Mouse (Mus musculus): ENCODE results near the gene Gltp. TPM values are rescaled to one million over a fixed set of nuclear protein-coding genes. Genes with fewer than 3 reads are reported as not detected.

The Gltp gene
- polyA plus RNA-seq, 1 experiment = 56.2 TPM

GRCm38 (mm10) chr5:114721969-114722368 lies 31.2 kb upstream of the Gltp start:
- peaks cover 16% of the 10 kb centered on the region; the same call in 1 of the 2 replicates for H3K4me1 ChIP-seq
- peaks cover 93% of the 10 kb centered on the region for H3K36me3 ChIP-seq (replicated peaks; ENCODE audit: low read length)
- H3K27me3 ChIP-seq (replicated peaks) = no peaks in the 10 kb centered on the region
- no peak overlapping the region for H3K4me3 ChIP-seq (replicated peaks)
- TF ChIP-seq FLI1 (IDR thresholded peaks at IDR 0.05; ENCODE audit: low read length) (no peak), GATA1 (IDR thresholded peaks at IDR 0.05; ENCODE audit: borderline replicate concordance, low read length) (no peak)
- peaks cover 16% of the 10 kb centered on the region for H3K9me3 ChIP-seq

GRCm38 (mm10) chr5:114720784-114721183 lies 30.0 kb upstream of the Gltp start:
- H3K36me3 ChIP-seq (replicated peaks; ENCODE audit: low read length) = peaks cover 94% of the 10 kb centered on the region
- TF ChIP-seq GATA1 (IDR thresholded peaks at IDR 0.05; ENCODE audit: borderline replicate concordance, low read length) (no peak), FLI1 (IDR thresholded peaks at IDR 0.05; ENCODE audit: low read length) (no peak)
- H3K9me3 ChIP-seq = peaks cover 16% of the 10 kb centered on the region
- peaks cover 16% of the 10 kb centered on the region; the same call in 1 of the 2 replicates for H3K4me1 ChIP-seq
- peak overlapping the region; percentile 8 for H3K4me3 ChIP-seq (replicated peaks)
- no peaks in the 10 kb centered on the region for H3K27me3 ChIP-seq (replicated peaks)

- no peak for TF ChIP-seq GATA1 (IDR thresholded peaks at IDR 0.05; ENCODE audit: borderline replicate concordance, low read length)
- no peak for TF ChIP-seq FLI1 (IDR thresholded peaks at IDR 0.05; ENCODE audit: low read length)
- Histone ChIP-seq H3K4me1 (peaks cover 16% of the 10 kb centered on the region; the same call in 1 of the 2 replicates), H3K36me3 (replicated peaks; ENCODE audit: low read length) (peaks cover 94% of the 10 kb centered on the region), H3K27me3 (replicated peaks) (no peaks in the 10 kb centered on the region), H3K9me3 (peaks cover 12% of the 10 kb centered on the region), H3K4me3 (replicated peaks) (no peak overlapping the region)
Observed at GRCm38 (mm10) chr5:114719928-114720270, 29.1 kb upstream of the Gltp start.

- Histone ChIP-seq H3K4me3 (replicated peaks) (no peak overlapping the region), H3K36me3 (replicated peaks; ENCODE audit: low read length) (peaks cover 98% of the 10 kb centered on the region), H3K9me3 (peaks cover 8% of the 10 kb centered on the region), H3K27me3 (replicated peaks) (no peaks in the 10 kb centered on the region), H3K4me1 (peaks cover 16% of the 10 kb centered on the region; the same call in 1 of the 2 replicates)
- TF ChIP-seq FLI1 (IDR thresholded peaks at IDR 0.05; ENCODE audit: low read length) = no peak
- no peak for TF ChIP-seq GATA1 (IDR thresholded peaks at IDR 0.05; ENCODE audit: borderline replicate concordance, low read length)
Observed at GRCm38 (mm10) chr5:114719003-114719927, 28.5 kb upstream of the Gltp start.

GRCm38 (mm10) chr5:114718483-114718882 lies 27.7 kb upstream of the Gltp start:
- peak overlapping the region; percentile 35 for H3K4me3 ChIP-seq (replicated peaks)
- H3K9me3 ChIP-seq = no peaks in the 10 kb centered on the region
- TF ChIP-seq GATA1 (IDR thresholded peaks at IDR 0.05; ENCODE audit: borderline replicate concordance, low read length) (no peak), FLI1 (IDR thresholded peaks at IDR 0.05; ENCODE audit: low read length) (no peak)
- H3K27me3 ChIP-seq (replicated peaks) = no peaks in the 10 kb centered on the region
- H3K36me3 ChIP-seq (replicated peaks; ENCODE audit: low read length) = peaks cover 98% of the 10 kb centered on the region
- peaks cover 16% of the 10 kb centered on the region; the same call in 1 of the 2 replicates for H3K4me1 ChIP-seq

- H3K36me3 ChIP-seq (replicated peaks; ENCODE audit: low read length) = peaks cover 100% of the 10 kb centered on the region
- H3K27me3 ChIP-seq (replicated peaks) = no peaks in the 10 kb centered on the region
- H3K4me1 ChIP-seq = peaks cover 16% of the 10 kb centered on the region; the same call in 1 of the 2 replicates
- H3K9me3 ChIP-seq = no peaks in the 10 kb centered on the region
- H3K4me3 ChIP-seq (replicated peaks) = no peak overlapping the region
- TF ChIP-seq GATA1 (IDR thresholded peaks at IDR 0.05; ENCODE audit: borderline replicate concordance, low read length) (no peak), FLI1 (IDR thresholded peaks at IDR 0.05; ENCODE audit: low read length) (no peak)
Observed at GRCm38 (mm10) chr5:114717937-114718336, 27.2 kb upstream of the Gltp start.

GRCm38 (mm10) chr5:114717292-114717691 lies 26.5 kb upstream of the Gltp start:
- no peak overlapping the region for H3K4me3 ChIP-seq (replicated peaks)
- H3K4me1 ChIP-seq = peaks cover 11% of the 10 kb centered on the region; the same call in 1 of the 2 replicates
- H3K9me3 ChIP-seq = no peaks in the 10 kb centered on the region
- TF ChIP-seq GATA1 (IDR thresholded peaks at IDR 0.05; ENCODE audit: borderline replicate concordance, low read length) = no peak
- no peak for TF ChIP-seq FLI1 (IDR thresholded peaks at IDR 0.05; ENCODE audit: low read length)
- H3K36me3 ChIP-seq (replicated peaks; ENCODE audit: low read length) = peaks cover 98% of the 10 kb centered on the region
- H3K27me3 ChIP-seq (replicated peaks) = no peaks in the 10 kb centered on the region

GRCm38 (mm10) chr5:114714551-114714950 lies 23.8 kb upstream of the Gltp start:
- no peak for TF ChIP-seq GATA1 (IDR thresholded peaks at IDR 0.05; ENCODE audit: borderline replicate concordance, low read length)
- TF ChIP-seq FLI1 (IDR thresholded peaks at IDR 0.05; ENCODE audit: low read length) = no peak
- Histone ChIP-seq H3K4me1 (peaks cover 12% of the 10 kb centered on the region), H3K4me3 (replicated peaks) (no peak overlapping the region), H3K9me3 (no peaks in the 10 kb centered on the region), H3K36me3 (replicated peaks; ENCODE audit: low read length) (peaks cover 97% of the 10 kb centered on the region), H3K27me3 (replicated peaks) (no peaks in the 10 kb centered on the region)

GRCm38 (mm10) chr5:114709357-114709756 lies 18.6 kb upstream of the Gltp start:
- H3K4me3 ChIP-seq (replicated peaks) = peak overlapping the region; percentile 77
- no peaks in the 10 kb centered on the region for H3K9me3 ChIP-seq
- peaks cover 28% of the 10 kb centered on the region for H3K4me1 ChIP-seq
- no peaks in the 10 kb centered on the region for H3K27me3 ChIP-seq (replicated peaks)
- H3K36me3 ChIP-seq (replicated peaks; ENCODE audit: low read length) = peaks cover 50% of the 10 kb centered on the region
- TF ChIP-seq FLI1 (IDR thresholded peaks at IDR 0.05; ENCODE audit: low read length) (no peak), GATA1 (IDR thresholded peaks at IDR 0.05; ENCODE audit: borderline replicate concordance, low read length) (no peak)

GRCm38 (mm10) chr5:114708491-114708890 lies 17.7 kb upstream of the Gltp start:
- H3K4me1 ChIP-seq = peaks cover 28% of the 10 kb centered on the region
- H3K4me3 ChIP-seq (replicated peaks) = peak overlapping the region; percentile 99
- peaks cover 42% of the 10 kb centered on the region for H3K36me3 ChIP-seq (replicated peaks; ENCODE audit: low read length)
- no peaks in the 10 kb centered on the region for H3K27me3 ChIP-seq (replicated peaks)
- TF ChIP-seq GATA1 (IDR thresholded peaks at IDR 0.05; ENCODE audit: borderline replicate concordance, low read length) (no peak), FLI1 (IDR thresholded peaks at IDR 0.05; ENCODE audit: low read length) (no peak)
- no peaks in the 10 kb centered on the region for H3K9me3 ChIP-seq

All from megakaryocyte, embryonic 14.5 days (primary cell).